In the genomic region with DNA sequence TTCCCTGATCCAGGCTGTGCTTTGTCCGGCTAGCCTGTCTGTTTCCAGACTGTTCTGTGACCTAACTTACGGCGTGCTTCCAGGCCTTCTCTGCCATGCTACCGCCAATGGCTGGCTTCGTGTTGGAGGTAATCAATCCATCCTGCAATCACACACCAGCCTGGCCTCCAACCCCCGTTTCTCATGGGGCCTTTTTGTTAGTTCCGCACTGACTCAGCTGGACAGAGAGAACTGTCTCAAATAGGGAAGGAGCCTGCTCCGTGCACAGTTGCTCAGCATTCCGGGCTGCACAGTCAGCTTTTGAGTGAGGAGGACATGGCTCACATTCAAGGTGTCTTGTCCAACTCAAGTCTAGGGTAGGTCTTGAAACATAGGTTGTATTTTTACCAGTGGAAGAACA, we compare ENCODE assay signal across 10 mouse cellular contexts.
DNase-seq lines count a peak whose midpoint lies in the region; ATAC-seq and TF ChIP-seq lines count a peak whose summit lies in the region.
"Had no signal": no experiment of that assay in that cellular context is flagged by ENCODE, and none has a peak within 500 bp of the region (broad histone marks: within the 10 kb centered on the region; RNA-seq: fewer than 3 reads in every experiment).

No protein-coding gene starts in this region.

- intact Hi-C loops in left cerebral cortex, postnatal 25 days (cut with DNase I), result no loop called here

- no peak overlapping the region for H3K4me2 ChIP-seq in lung, postnatal 0 days (replicated peaks; ENCODE audit: low read depth, low read length)

- H3K4me1 ChIP-seq in lung, postnatal 0 days (ENCODE audit: insufficient read depth, low read depth, low read length), result peaks cover 11% of the 10 kb centered on the region

- no peak for TF ChIP-seq EP300 in lung, postnatal 0 days (IDR thresholded peaks at IDR 0.05)

- no peaks in the 10 kb centered on the region for H3K9me3 ChIP-seq in lung, postnatal 0 days (ENCODE audit: low read length)

- WGBS in lung, postnatal 0 days, result 62% methylated on average over 9 of the region's 9 CpGs

- H3K27ac ChIP-seq in lung, postnatal 0 days (ENCODE audit: low read length), result no peak overlapping the region

- no peak; the same call in 1 of the 2 replicates for ATAC-seq in lung, postnatal 0 days
- peak; percentile 66 for ATAC-seq in common myeloid progenitor, adult 5-6 weeks (replicated peaks; ENCODE audit: low read depth, poor library complexity, severe bottlenecking)
- peak; percentile 78 for ATAC-seq in megakaryocyte progenitor cell, adult 5-6 weeks (replicated peaks; ENCODE audit: poor library complexity)

- DNase-seq in heart, adult 11 months, result peak; percentile 95
- DNase-seq in heart, postnatal 4 days, result no peak
- DNase-seq in lung, postnatal 36 days, result peak; percentile 54
- no peak for DNase-seq in lung, postnatal 0 days (ENCODE audit: low spot score)
- DNase-seq in left cerebral cortex, postnatal 25 days (ENCODE audit: low spot score in 2 of 2), result no peak
- no peak for DNase-seq in cerebellum, adult 8-10 months
- DNase-seq: gastrocnemius, postnatal 25 days; kidney, postnatal 14 days had no signal

- H3K4me3 ChIP-seq in lung, postnatal 0 days (ENCODE audit: low read depth, low read length), result no peak overlapping the region

- no peak overlapping the region for H3K9ac ChIP-seq in lung, postnatal 0 days (replicated peaks; ENCODE audit: low read depth)

- H3K36me3 ChIP-seq in lung, postnatal 0 days (ENCODE audit: insufficient read depth, low read length), result no peaks in the 10 kb centered on the region

- TF ChIP-seq CTCF in lung, postnatal 0 days (IDR thresholded peaks at IDR 0.05), result no peak

- H3K27me3 ChIP-seq in lung, postnatal 0 days (replicated peaks; ENCODE audit: insufficient read depth, low read length), result no peaks in the 10 kb centered on the region

Comparison
In these comparisons a context has a peak if more than half of its experiments do, and no peak if none do; other contexts are left out.
1. DNase-seq: peak in heart, adult 11 months (single experiment) and lung, postnatal 36 days (single experiment); none in heart, postnatal 4 days (single experiment), lung, postnatal 0 days (single experiment), left cerebral cortex, postnatal 25 days (0 of 2) and cerebellum, adult 8-10 months (single experiment).